Mouse (Mus musculus): ENCODE data around the gene 3300002I08Rik. TPM values are rescaled to one million over a fixed set of nuclear protein-coding genes. Genes with fewer than 3 reads are reported as not detected.
A peak's percentile ranks its signal among the peaks of the same experiment; 100 is the strongest.
"Not testable (repeated sequence)": the region's sequence is repeated elsewhere in the genome, so short reads cannot be mapped to it uniquely, and the experiment has no call there.

3300002I08Rik gene
- polyA plus RNA-seq (2012; rRNA removed) = 1.4 and 1.5 TPM in 2 replicates

GRCm38 (mm10) chr2:150362113-150362877 lies at the start of gene 3300002I08Rik:
3300002I08Rik (minus strand) TSS chr2:150362765.
- H3K4me3 ChIP-seq (ENCODE audit: insufficient read depth, low read depth, low read length) = peak within 1 kb of the TSS; percentile 91
- not testable (repeated sequence) for H3K36me3 ChIP-seq (ENCODE audit: control insufficient read depth, insufficient read depth, low read length); H3K27me3 ChIP-seq (replicated peaks; ENCODE audit: control insufficient read depth, insufficient read depth, low read length); H3K4me1 ChIP-seq (ENCODE audit: control insufficient read depth, insufficient read depth, low read length)
- peak; percentile 97 for DNase-seq
- WGBS = 4% methylated on average over 17 of the region's 17 CpGs
- H3K27ac ChIP-seq (ENCODE audit: insufficient read depth, low read depth, low read length) = peak within 1 kb of the TSS; percentile 21; the same call in 1 of the 2 replicates

GRCm38 (mm10) chr2:150412146-150412545 lies 49.6 kb upstream of the 3300002I08Rik start:
- WGBS = 93% methylated on average over 17 of the region's 17 CpGs

GRCm38 (mm10) chr2:150390198-150390597 lies 27.6 kb upstream of the 3300002I08Rik start:
- WGBS = 90% methylated on average over 1 of the region's 1 CpGs

More at GRCm38 (mm10) chr2:150412146-150412545, 49.6 kb upstream of the 3300002I08Rik start:
- not testable (repeated sequence) for H3K4me3 ChIP-seq (ENCODE audit: insufficient read depth, low read depth, low read length); H3K36me3 ChIP-seq (ENCODE audit: control insufficient read depth, insufficient read depth, low read length); DNase-seq; H3K27ac ChIP-seq (ENCODE audit: insufficient read depth, low read depth, low read length); H3K4me1 ChIP-seq (ENCODE audit: control insufficient read depth, insufficient read depth, low read length); H3K27me3 ChIP-seq (replicated peaks; ENCODE audit: control insufficient read depth, insufficient read depth, low read length)

GRCm38 (mm10) chr2:150385553-150386106 lies 23.1 kb upstream of the 3300002I08Rik start:
- peak; percentile 1 for DNase-seq
- not testable (repeated sequence) for H3K4me3 ChIP-seq (ENCODE audit: insufficient read depth, low read depth, low read length); H3K27ac ChIP-seq (ENCODE audit: insufficient read depth, low read depth, low read length); H3K27me3 ChIP-seq (replicated peaks; ENCODE audit: control insufficient read depth, insufficient read depth, low read length); H3K4me1 ChIP-seq (ENCODE audit: control insufficient read depth, insufficient read depth, low read length); H3K36me3 ChIP-seq (ENCODE audit: control insufficient read depth, insufficient read depth, low read length)
- WGBS = 94% methylated on average over 19 of the region's 19 CpGs

More at GRCm38 (mm10) chr2:150390198-150390597, 27.6 kb upstream of the 3300002I08Rik start:
- Histone ChIP-seq H3K27ac (ENCODE audit: insufficient read depth, low read depth, low read length) (no peak overlapping the region), H3K4me1 (ENCODE audit: control insufficient read depth, insufficient read depth, low read length) (no peaks in the 10 kb centered on the region), H3K4me3 (ENCODE audit: insufficient read depth, low read depth, low read length) (no peak overlapping the region), H3K36me3 (ENCODE audit: control insufficient read depth, insufficient read depth, low read length) (no peaks in the 10 kb centered on the region), H3K27me3 (replicated peaks; ENCODE audit: control insufficient read depth, insufficient read depth, low read length) (no peaks in the 10 kb centered on the region)
- TF ChIP-seq CTCF (conservative IDR thresholded peaks at IDR 0.05; ENCODE audit: insufficient read depth, insufficient read length, low read depth, low read length) (no peak), POLR2A (IDR thresholded peaks at IDR 0.05; ENCODE audit: low read depth, low read length) (no peak)
- no peak for DNase-seq

GRCm38 (mm10) chr2:150362878-150363229 lies 289 bp upstream of the 3300002I08Rik start:
- DNase-seq = no peak
- 3% methylated on average over 4 of the region's 4 CpGs for WGBS
- H3K27me3 ChIP-seq (replicated peaks; ENCODE audit: control insufficient read depth, insufficient read depth, low read length) = no peaks in the 10 kb centered on the region
- peak overlapping the region; percentile 91 for H3K4me3 ChIP-seq (ENCODE audit: insufficient read depth, low read depth, low read length)
- TF ChIP-seq CTCF (conservative IDR thresholded peaks at IDR 0.05; ENCODE audit: insufficient read depth, insufficient read length, low read depth, low read length) (no peak), POLR2A (IDR thresholded peaks at IDR 0.05; ENCODE audit: low read depth, low read length) (no peak)
- H3K27ac ChIP-seq (ENCODE audit: insufficient read depth, low read depth, low read length) = peak overlapping the region; percentile 1; the same call in 1 of the 2 replicates
- H3K4me1 ChIP-seq (ENCODE audit: control insufficient read depth, insufficient read depth, low read length) = no peaks in the 10 kb centered on the region; the same call in 1 of the 2 replicates
- H3K36me3 ChIP-seq (ENCODE audit: control insufficient read depth, insufficient read depth, low read length) = no peaks in the 10 kb centered on the region

- not testable (repeated sequence) for H3K27me3 ChIP-seq (replicated peaks; ENCODE audit: control insufficient read depth, insufficient read depth, low read length); DNase-seq; H3K27ac ChIP-seq (ENCODE audit: insufficient read depth, low read depth, low read length); H3K36me3 ChIP-seq (ENCODE audit: control insufficient read depth, insufficient read depth, low read length); H3K4me1 ChIP-seq (ENCODE audit: control insufficient read depth, insufficient read depth, low read length); H3K4me3 ChIP-seq (ENCODE audit: insufficient read depth, low read depth, low read length)
Observed at GRCm38 (mm10) chr2:150357136-150357535, 5.4 kb downstream of the 3300002I08Rik start.

- H3K27me3 ChIP-seq (replicated peaks; ENCODE audit: control insufficient read depth, insufficient read depth, low read length) = no peaks in the 10 kb centered on the region
- H3K27ac ChIP-seq (ENCODE audit: insufficient read depth, low read depth, low read length) = no peak within 1 kb of the TSS
- TF ChIP-seq POLR2A (IDR thresholded peaks at IDR 0.05; ENCODE audit: low read depth, low read length) (no peak), CTCF (conservative IDR thresholded peaks at IDR 0.05; ENCODE audit: insufficient read depth, insufficient read length, low read depth, low read length) (no peak)
- H3K4me3 ChIP-seq (ENCODE audit: insufficient read depth, low read depth, low read length) = no peak within 1 kb of the TSS
- no peaks in the 10 kb centered on the region for H3K4me1 ChIP-seq (ENCODE audit: control insufficient read depth, insufficient read depth, low read length)
- 97% methylated on average over 5 of the region's 5 CpGs for WGBS
- DNase-seq = no peak
- H3K36me3 ChIP-seq (ENCODE audit: control insufficient read depth, insufficient read depth, low read length) = peaks cover 2% of the 10 kb centered on the region
Observed at GRCm38 (mm10) chr2:150323402-150323801, 39.2 kb downstream of the 3300002I08Rik start, which contains the start of gene Gm10130. Gm10130 (plus strand) TSS chr2:150323702.
